Mouse (Mus musculus): ENCODE measurements around the gene Upp2. TPM values are rescaled to one million over a fixed set of nuclear protein-coding genes. Genes with fewer than 3 reads are reported as not detected.

The Upp2 gene
- total and polyA plus RNA-seq, 2 experiments: 105 to 1,754 TPM

DNA sequence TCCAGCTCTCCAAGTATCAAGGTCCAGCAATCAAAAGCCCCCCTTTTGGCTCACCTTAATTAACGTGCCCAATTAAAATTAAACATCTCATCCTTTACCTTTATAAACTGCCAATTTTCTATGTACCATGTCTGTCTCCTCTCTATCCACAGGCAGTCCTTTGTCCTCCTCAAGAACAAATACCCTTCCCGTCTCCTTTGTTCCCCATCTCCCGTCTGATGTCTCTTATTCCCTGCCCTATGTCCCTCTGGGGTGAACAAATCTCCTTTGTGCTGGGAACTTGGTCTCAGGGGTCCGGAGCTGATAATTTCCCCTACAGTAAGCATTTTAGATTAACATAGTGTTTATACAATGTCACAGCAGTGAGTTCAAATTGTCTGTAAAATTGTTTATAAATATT, 230.4 kb downstream of the Upp2 start:
- Histone ChIP-seq H3K9ac (ENCODE audit: low read depth, low read length) (no peak overlapping the region), H3K4me1 (ENCODE audit: control insufficient read depth, insufficient read depth, low read length) (no peaks in the 10 kb centered on the region), H3K27ac (replicated peaks; ENCODE audit: insufficient read depth, low read depth, low read length) (no peak overlapping the region), H3K27me3 (ENCODE audit: control insufficient read depth, insufficient read depth, low read length) (no peaks in the 10 kb centered on the region), H3K79me2 (ENCODE audit: control insufficient read depth, insufficient read depth, low read length) (no peaks in the 10 kb centered on the region), H3K36me3 (ENCODE audit: control insufficient read depth, insufficient read depth, low read length) (no peaks in the 10 kb centered on the region), H3K4me3 (ENCODE audit: insufficient read depth, low read depth, low read length) (no peak overlapping the region)
- 82% methylated on average over 4 of the region's 4 CpGs for WGBS
- no peak for DNase-seq (ENCODE audit: extremely low read depth, low read depth, low spot score)
- TF ChIP-seq CTCF (IDR thresholded peaks at IDR 0.05; ENCODE audit: low read depth, low read length): no peak
- no peak for TF ChIP-seq POLR2A (IDR thresholded peaks at IDR 0.05; ENCODE audit: extremely low read depth, insufficient read depth, low read length)

- WGBS: 80% methylated on average over 9 of the region's 9 CpGs
- no peaks in the 10 kb centered on the region for H3K36me3 ChIP-seq (ENCODE audit: control insufficient read depth, insufficient read depth, low read length)
- H3K4me3 ChIP-seq (ENCODE audit: insufficient read depth, low read depth, low read length): no peak overlapping the region
- DNase-seq (ENCODE audit: extremely low read depth, low read depth, low spot score): no peak
- no peaks in the 10 kb centered on the region for H3K27me3 ChIP-seq (ENCODE audit: control insufficient read depth, insufficient read depth, low read length)
- no peak overlapping the region for H3K27ac ChIP-seq (replicated peaks; ENCODE audit: insufficient read depth, low read depth, low read length)
- no peaks in the 10 kb centered on the region for H3K79me2 ChIP-seq (ENCODE audit: control insufficient read depth, insufficient read depth, low read length)
- TF ChIP-seq POLR2A (IDR thresholded peaks at IDR 0.05; ENCODE audit: extremely low read depth, insufficient read depth, low read length): no peak
- TF ChIP-seq CTCF (IDR thresholded peaks at IDR 0.05; ENCODE audit: low read depth, low read length): no peak
- H3K9ac ChIP-seq (ENCODE audit: low read depth, low read length): no peak overlapping the region
- no peaks in the 10 kb centered on the region for H3K4me1 ChIP-seq (ENCODE audit: control insufficient read depth, insufficient read depth, low read length)
Measured at GRCm38 (mm10) chr2:58799126-58799525, 232.0 kb downstream of the Upp2 start.

DNA sequence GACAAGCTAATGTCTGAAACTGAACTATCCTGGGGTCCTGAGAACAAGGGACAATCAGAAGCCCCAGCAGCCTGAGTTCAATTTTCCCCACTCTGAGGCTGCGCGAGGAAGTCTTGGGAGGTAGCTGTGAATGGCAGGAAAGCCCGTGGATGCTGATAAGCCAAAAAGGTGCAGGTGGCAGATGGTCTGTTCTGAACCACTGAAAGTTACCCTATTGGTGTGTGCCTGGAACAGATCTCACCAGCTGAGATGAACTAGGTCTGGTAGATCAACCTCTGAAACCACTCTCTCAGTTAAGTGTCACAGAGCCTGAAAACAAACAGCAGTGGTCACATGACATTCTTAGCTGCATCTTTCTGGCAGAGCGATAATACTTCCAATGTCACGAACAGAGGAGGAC, 232.5 kb downstream of the Upp2 start:
- Histone ChIP-seq H3K27ac (replicated peaks; ENCODE audit: insufficient read depth, low read depth, low read length) (no peak overlapping the region), H3K79me2 (ENCODE audit: control insufficient read depth, insufficient read depth, low read length) (no peaks in the 10 kb centered on the region), H3K4me1 (ENCODE audit: control insufficient read depth, insufficient read depth, low read length) (no peaks in the 10 kb centered on the region), H3K36me3 (ENCODE audit: control insufficient read depth, insufficient read depth, low read length) (no peaks in the 10 kb centered on the region), H3K27me3 (ENCODE audit: control insufficient read depth, insufficient read depth, low read length) (no peaks in the 10 kb centered on the region), H3K9ac (ENCODE audit: low read depth, low read length) (no peak overlapping the region), H3K4me3 (ENCODE audit: insufficient read depth, low read depth, low read length) (no peak overlapping the region)
- TF ChIP-seq POLR2A (IDR thresholded peaks at IDR 0.05; ENCODE audit: extremely low read depth, insufficient read depth, low read length) (no peak), CTCF (IDR thresholded peaks at IDR 0.05; ENCODE audit: low read depth, low read length) (no peak)
- 83% methylated on average over 5 of the region's 5 CpGs for WGBS
- no peak for DNase-seq (ENCODE audit: extremely low read depth, low read depth, low spot score)

- no peak for TF ChIP-seq POLR2A (IDR thresholded peaks at IDR 0.05; ENCODE audit: extremely low read depth, insufficient read depth, low read length)
- TF ChIP-seq CTCF (IDR thresholded peaks at IDR 0.05; ENCODE audit: low read depth, low read length): no peak
- H3K27me3 ChIP-seq (ENCODE audit: control insufficient read depth, insufficient read depth, low read length): no peaks in the 10 kb centered on the region
- no peak overlapping the region for H3K4me3 ChIP-seq (ENCODE audit: insufficient read depth, low read depth, low read length)
- no peaks in the 10 kb centered on the region for H3K36me3 ChIP-seq (ENCODE audit: control insufficient read depth, insufficient read depth, low read length)
- no peak overlapping the region for H3K9ac ChIP-seq (ENCODE audit: low read depth, low read length)
- no peak for DNase-seq (ENCODE audit: extremely low read depth, low read depth, low spot score)
- 57% methylated on average over 2 of the region's 2 CpGs for WGBS
- no peaks in the 10 kb centered on the region for H3K4me1 ChIP-seq (ENCODE audit: control insufficient read depth, insufficient read depth, low read length)
- no peak overlapping the region for H3K27ac ChIP-seq (replicated peaks; ENCODE audit: insufficient read depth, low read depth, low read length)
- H3K79me2 ChIP-seq (ENCODE audit: control insufficient read depth, insufficient read depth, low read length): no peaks in the 10 kb centered on the region
Measured at GRCm38 (mm10) chr2:58812941-58813340, 245.8 kb downstream of the Upp2 start.

GRCm38 (mm10) chr2:58828910-58829600, 262.0 kb downstream of the Upp2 start:
- no peak overlapping the region for H3K9ac ChIP-seq (ENCODE audit: low read depth, low read length)
- H3K4me1 ChIP-seq (ENCODE audit: control insufficient read depth, insufficient read depth, low read length): peaks cover 3% of the 10 kb centered on the region
- no peak overlapping the region for H3K27ac ChIP-seq (replicated peaks; ENCODE audit: insufficient read depth, low read depth, low read length)
- no peaks in the 10 kb centered on the region for H3K27me3 ChIP-seq (ENCODE audit: control insufficient read depth, insufficient read depth, low read length)
- no peak for DNase-seq (ENCODE audit: extremely low read depth, low read depth, low spot score)
- no peaks in the 10 kb centered on the region for H3K36me3 ChIP-seq (ENCODE audit: control insufficient read depth, insufficient read depth, low read length)
- H3K4me3 ChIP-seq (ENCODE audit: insufficient read depth, low read depth, low read length): no peak overlapping the region
- H3K79me2 ChIP-seq (ENCODE audit: control insufficient read depth, insufficient read depth, low read length): no peaks in the 10 kb centered on the region
- 66% methylated on average over 3 of the region's 3 CpGs for WGBS
- no peak for TF ChIP-seq CTCF (IDR thresholded peaks at IDR 0.05; ENCODE audit: low read depth, low read length)
- TF ChIP-seq POLR2A (IDR thresholded peaks at IDR 0.05; ENCODE audit: extremely low read depth, insufficient read depth, low read length): no peak

DNA sequence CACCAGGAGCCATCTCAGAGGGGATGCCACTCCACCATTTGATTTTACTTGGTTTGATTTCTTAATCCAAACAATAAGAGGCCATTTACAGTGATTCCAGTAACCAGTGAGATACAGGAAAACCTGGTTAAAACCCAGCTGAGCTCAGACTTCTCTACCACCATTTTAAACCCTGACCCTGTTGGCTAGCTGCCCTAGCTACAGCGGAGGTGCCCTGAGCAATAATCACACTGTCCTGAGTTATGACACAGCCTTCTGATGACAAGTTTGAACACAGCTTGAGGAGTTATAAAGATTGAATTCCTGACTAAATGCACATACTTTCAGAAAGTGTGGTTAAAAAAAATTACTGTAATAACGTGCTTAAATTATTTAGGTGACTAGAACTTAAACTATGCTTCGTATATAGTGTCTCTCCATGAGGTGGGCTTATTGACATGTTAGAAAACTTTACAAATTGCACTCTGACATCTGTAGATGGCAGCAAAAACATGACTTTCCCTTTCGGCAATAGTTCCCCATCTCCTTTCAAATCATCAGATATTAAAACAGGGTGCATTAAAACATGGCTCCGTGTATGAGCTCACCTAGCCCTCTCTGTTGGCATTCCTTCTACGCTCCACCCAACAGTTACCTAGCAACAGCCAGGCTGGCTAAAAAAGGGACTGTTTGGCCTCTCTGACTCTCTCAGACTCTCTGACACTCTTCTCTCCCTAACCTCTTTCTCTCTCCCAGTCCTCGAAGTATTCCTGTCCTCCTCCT, 263.1 kb downstream of the Upp2 start:
- no peak overlapping the region for H3K4me3 ChIP-seq (ENCODE audit: insufficient read depth, low read depth, low read length)
- H3K9ac ChIP-seq (ENCODE audit: low read depth, low read length): no peak overlapping the region
- peaks cover 3% of the 10 kb centered on the region for H3K4me1 ChIP-seq (ENCODE audit: control insufficient read depth, insufficient read depth, low read length)
- WGBS: 41% methylated on average over 7 of the region's 7 CpGs
- peak; percentile 36 for DNase-seq (ENCODE audit: extremely low read depth, low read depth, low spot score)
- no peak overlapping the region for H3K27ac ChIP-seq (replicated peaks; ENCODE audit: insufficient read depth, low read depth, low read length)
- TF ChIP-seq POLR2A (IDR thresholded peaks at IDR 0.05; ENCODE audit: extremely low read depth, insufficient read depth, low read length) (no peak), CTCF (IDR thresholded peaks at IDR 0.05; ENCODE audit: low read depth, low read length) (peak; percentile 13; the same call in 1 of the 2 replicates)
- H3K27me3 ChIP-seq (ENCODE audit: control insufficient read depth, insufficient read depth, low read length): no peaks in the 10 kb centered on the region
- no peaks in the 10 kb centered on the region for H3K36me3 ChIP-seq (ENCODE audit: control insufficient read depth, insufficient read depth, low read length)
- H3K79me2 ChIP-seq (ENCODE audit: control insufficient read depth, insufficient read depth, low read length): no peaks in the 10 kb centered on the region
